Mouse (Mus musculus) gonadal fat pad, adult 2 months (tissue): Measurements from ENCODE around the gene Pip4k2b. TPM values are rescaled to one million over a fixed set of nuclear protein-coding genes. Genes with fewer than 3 reads are reported as not detected.
A peak's percentile ranks its signal among the peaks of the same experiment; 100 is the strongest.
"Not testable (repeated sequence)": the region's sequence is repeated elsewhere in the genome, so short reads cannot be mapped to it uniquely, and the experiment has no call there.

Experiments used
- DNase-seq: peaks from one replicate; pipeline ENCODE4 v3.0.0-alpha.2; 2012; ENCODE audit warnings: low read depth
- polyA plus RNA-seq: library from polyadenylated mRNA; depleted of rRNA; stranded (reverse); fragments of >200 nt; gene quantifications from 2 replicates; pipeline ENCODE4 v1.2.3, GENCODE M21; 2012; rRNA removed

Pip4k2b gene
- 16.5 and 17.9 TPM in 2 replicates for polyA plus RNA-seq

- DNase-seq: no peak
These were observed at the start of gene Pip4k2b for GRCm38 (mm10) chr11:97744063-97744717. Gene Pip4k2b (minus strand): TSS chr11:97744704.

- DNase-seq: no peak
These were observed 48.7 kb upstream of the Pip4k2b start for GRCm38 (mm10) chr11:97793165-97793564.

- not testable (repeated sequence) for DNase-seq
These were observed 46.4 kb upstream of the Pip4k2b start for GRCm38 (mm10) chr11:97790778-97791438.

- DNase-seq: no peak
These were observed 45.2 kb upstream of the Pip4k2b start for GRCm38 (mm10) chr11:97789727-97790126.

GRCm38 (mm10) chr11:97787961-97788360 is 43.5 kb upstream of the Pip4k2b start:
- DNase-seq: no peak

GRCm38 (mm10) chr11:97782564-97782895 is 38.0 kb upstream of the Pip4k2b start:
- no peak for DNase-seq

GRCm38 (mm10) chr11:97781832-97782563 is 37.5 kb upstream of the Pip4k2b start, which contains the start of gene Rpl23:
Gene Rpl23 (minus strand): TSS chr11:97782437.
- DNase-seq: no peak

- no peak for DNase-seq
These were observed 37.0 kb upstream of the Pip4k2b start for GRCm38 (mm10) chr11:97781478-97781831.

GRCm38 (mm10) chr11:97779968-97780701 is 35.6 kb upstream of the Pip4k2b start:
- no peak for DNase-seq

- DNase-seq: no peak
These were observed 34.4 kb upstream of the Pip4k2b start for GRCm38 (mm10) chr11:97778918-97779317.

- no peak for DNase-seq
These were observed 32.6 kb upstream of the Pip4k2b start for GRCm38 (mm10) chr11:97777129-97777529.

- DNase-seq: no peak
These were observed 32.1 kb upstream of the Pip4k2b start for GRCm38 (mm10) chr11:97776497-97777128.

- no peak for DNase-seq
These were observed 31.4 kb upstream of the Pip4k2b start, which contains the start of gene 1700001P01Rik for GRCm38 (mm10) chr11:97775808-97776496. Gene 1700001P01Rik (minus strand): TSS chr11:97775918.

- DNase-seq: no peak
These were observed 30.7 kb upstream of the Pip4k2b start for GRCm38 (mm10) chr11:97775186-97775585.

GRCm38 (mm10) chr11:97771410-97771809 is 26.9 kb upstream of the Pip4k2b start:
- no peak for DNase-seq

GRCm38 (mm10) chr11:97769704-97770103 is 25.2 kb upstream of the Pip4k2b start:
- DNase-seq: no peak

GRCm38 (mm10) chr11:97766154-97766881 is 21.8 kb upstream of the Pip4k2b start, which contains the start of gene Cwc25:
Gene Cwc25 (minus strand): TSS chr11:97766556.
- DNase-seq: peak; percentile 73

- no peak for DNase-seq
These were observed 17.1 kb upstream of the Pip4k2b start for GRCm38 (mm10) chr11:97761638-97762037.

- no peak for DNase-seq
These were observed 14.4 kb upstream of the Pip4k2b start for GRCm38 (mm10) chr11:97758942-97759341.

- DNase-seq: no peak
These were observed 13.6 kb upstream of the Pip4k2b start for GRCm38 (mm10) chr11:97758125-97758524.
